Mouse (Mus musculus): ENCODE results near the gene Nek3.

Nek3 gene

DNA sequence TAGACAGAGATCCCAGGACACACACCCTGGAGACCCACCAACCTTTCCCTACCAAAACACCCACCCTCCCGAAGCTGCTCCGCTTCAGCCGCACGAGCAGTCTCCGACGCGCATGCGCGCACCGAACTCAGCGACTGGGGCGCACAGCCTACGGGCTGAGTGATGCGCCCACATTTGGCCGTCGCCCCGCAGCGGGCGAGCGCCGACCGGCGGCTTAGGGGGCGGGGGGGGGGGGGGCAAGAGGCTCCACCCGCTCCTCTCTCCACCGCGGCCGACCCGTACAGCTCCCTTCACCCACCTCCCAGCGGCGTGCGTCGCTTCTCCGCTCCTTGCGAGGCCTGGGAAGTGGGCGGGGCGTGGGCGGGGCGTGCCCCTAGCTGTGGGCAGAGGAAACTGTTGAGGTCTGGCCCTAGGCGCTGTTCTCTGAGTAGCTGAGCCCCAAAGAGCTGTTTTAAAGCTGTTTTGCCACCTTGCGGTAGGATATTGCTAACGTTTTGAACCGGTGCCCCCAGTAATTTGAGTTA is at the start of gene Nek3:
Gene Nek3, minus strand, starts transcription at position 356 of the 524 bp plus-strand sequence.
- peak; percentile 60 to 69 for DNase-seq (ENCODE audit: low spot score in 2 of 2)

- DNase-seq (ENCODE audit: low spot score in 2 of 2): no peak
These were observed 48.6 kb upstream of the Nek3 start for GRCm38 (mm10) chr8:22214826-22215225.

GRCm38 (mm10) chr8:22209012-22209411 is 42.8 kb upstream of the Nek3 start:
- DNase-seq (ENCODE audit: low spot score in 2 of 2): no peak

DNA sequence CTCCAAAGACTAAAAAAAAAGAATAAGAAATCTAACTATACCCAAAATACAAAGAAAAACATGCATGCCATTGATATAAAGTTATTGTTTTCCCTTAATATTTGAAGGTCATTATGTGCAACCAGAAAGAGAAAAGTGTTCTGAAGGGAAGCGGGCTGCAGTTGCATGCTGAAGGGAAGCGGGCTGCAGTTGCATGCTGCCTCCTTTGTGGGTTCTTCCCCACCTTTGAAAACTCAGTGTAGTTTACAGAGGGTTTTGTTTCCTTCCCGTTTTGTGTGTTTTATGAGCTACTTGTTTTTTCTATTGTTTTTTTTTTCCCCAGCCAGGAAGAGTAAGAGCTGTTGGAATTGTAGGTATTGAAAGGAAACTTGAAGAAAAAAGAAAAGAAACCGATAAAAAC is 41.3 kb upstream of the Nek3 start:
- DNase-seq (ENCODE audit: low spot score in 2 of 2): no peak

- DNase-seq (ENCODE audit: low spot score in 2 of 2): no peak
These were observed 33.2 kb upstream of the Nek3 start for GRCm38 (mm10) chr8:22199481-22199880.

GRCm38 (mm10) chr8:22197914-22198313 is 31.7 kb upstream of the Nek3 start:
- no peak for DNase-seq (ENCODE audit: low spot score in 2 of 2)

DNA sequence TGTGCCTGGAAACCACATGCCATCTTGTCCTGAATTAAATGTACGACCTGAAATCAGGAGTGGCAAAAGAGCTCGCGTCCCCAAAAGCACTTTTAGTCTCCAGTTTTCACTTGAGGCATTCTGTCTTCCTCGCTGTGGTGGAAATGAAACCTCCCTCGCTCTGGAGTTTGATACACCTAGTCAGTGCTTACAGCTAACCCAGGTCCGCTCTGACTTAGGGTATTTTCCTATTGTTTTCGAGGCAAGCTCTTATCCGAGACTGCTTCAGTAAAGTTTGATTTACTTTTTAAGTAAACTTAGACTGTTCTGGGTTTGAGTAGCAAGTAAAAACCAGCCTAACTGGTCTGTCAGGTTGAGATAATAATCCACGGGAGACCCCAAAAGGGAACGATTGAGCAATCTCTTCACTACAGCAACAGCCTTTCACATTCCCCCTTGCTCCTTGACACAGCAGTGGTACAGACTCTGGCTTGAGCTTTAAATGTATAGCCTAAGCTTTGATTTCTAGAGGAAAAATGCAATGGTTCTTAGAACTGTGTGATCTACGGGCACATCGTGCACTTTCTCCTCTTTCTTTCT is 27.3 kb upstream of the Nek3 start:
- no peak for DNase-seq (ENCODE audit: low spot score in 2 of 2)

- DNase-seq (ENCODE audit: low spot score in 2 of 2): peak; percentile 67 to 85
These were observed 26.6 kb upstream of the Nek3 start, which contains the start of gene Vps36 for GRCm38 (mm10) chr8:22192660-22193431. Vps36 (plus strand) TSS chr8:22192809.

DNA sequence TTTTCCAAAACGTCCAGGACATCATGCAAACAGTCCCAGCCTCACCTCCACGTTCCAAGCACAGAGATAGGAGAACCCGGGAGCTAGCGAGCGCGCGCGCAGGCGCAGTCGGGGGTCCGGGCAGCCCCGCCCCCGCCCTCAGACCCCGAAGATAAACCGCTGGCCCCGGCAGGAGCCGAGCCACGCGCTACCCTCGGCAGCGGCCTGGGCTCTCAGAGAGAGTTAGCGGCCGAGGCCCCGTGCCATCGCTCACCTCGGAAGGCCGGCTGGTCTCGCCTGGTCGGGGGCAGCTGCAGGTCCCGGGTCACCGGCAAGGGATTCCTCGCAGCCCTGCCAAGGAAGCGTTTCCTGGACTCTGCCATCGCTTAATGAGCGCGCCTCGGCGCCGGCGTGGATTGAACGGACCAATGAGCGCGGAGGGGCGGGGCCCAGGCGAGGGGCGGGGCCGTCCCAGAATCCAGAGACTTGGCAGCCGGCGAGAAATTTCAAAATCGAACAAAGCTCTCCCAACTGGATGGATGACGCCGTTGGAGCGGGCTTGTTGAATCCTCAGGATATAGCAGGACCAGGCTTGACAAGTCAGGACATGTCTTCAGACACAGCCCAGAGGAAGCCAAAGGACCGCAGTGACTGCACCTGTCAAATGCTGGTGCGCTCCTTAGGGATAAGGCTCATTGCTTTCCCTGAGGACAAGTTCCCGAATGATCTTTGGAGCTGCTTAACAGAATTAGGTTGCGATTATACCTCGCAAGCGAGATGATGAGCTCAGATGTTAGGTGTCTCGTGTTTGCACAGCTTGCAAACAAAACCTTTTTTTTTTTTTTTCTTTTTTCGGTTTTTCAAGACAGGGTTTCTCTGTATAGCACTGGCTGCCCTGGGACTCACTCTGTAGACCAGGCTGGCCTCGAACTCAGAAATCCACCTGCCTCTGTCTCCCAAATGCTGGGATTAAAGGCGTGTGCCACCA is 19.5 kb upstream of the Nek3 start, which contains the start of gene Ckap2:
Gene Ckap2, minus strand, starts transcription at position 389 of the 967 bp plus-strand sequence.
- peak; percentile 71 to 81 for DNase-seq (ENCODE audit: low spot score in 2 of 2)

DNA sequence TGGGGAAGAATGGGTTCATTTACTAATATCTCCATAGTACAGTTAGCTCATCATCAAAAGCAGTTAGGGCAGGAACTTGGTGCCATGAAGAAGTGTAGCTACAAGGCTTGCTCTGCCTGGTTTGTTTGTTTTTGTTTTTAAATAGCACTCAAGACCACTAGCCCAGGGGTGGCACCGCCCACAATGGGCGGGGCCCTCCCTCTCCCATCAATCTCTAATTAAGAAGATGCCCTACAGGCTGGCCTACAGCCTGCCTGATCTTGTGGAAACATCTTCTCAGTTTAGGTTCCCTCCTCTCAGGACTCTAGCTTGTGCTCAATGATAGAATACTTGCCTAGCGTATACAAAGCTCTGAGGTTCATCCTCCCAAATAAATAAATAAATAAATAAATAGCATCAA is 18.6 kb upstream of the Nek3 start:
- no peak for DNase-seq (ENCODE audit: low spot score in 2 of 2)

DNA sequence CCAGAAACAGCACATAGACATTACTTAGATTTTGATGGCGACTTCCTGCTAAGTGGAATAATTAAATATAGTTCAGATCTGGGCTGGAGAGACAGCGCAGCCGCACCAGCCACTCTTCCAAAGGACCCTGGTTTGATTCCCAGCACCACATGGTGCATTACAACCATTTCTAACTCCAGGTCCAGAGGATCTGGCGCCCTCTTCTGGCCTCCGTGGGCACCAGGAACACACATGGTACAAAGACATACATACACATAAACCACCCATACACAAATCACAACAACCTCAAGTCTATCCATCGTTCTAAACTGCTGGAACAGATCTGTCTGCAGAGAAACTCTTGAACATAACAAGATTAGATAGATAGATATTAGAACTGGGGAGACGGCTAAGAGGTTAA is 9.7 kb upstream of the Nek3 start:
- no peak for DNase-seq (ENCODE audit: low spot score in 2 of 2)

DNA sequence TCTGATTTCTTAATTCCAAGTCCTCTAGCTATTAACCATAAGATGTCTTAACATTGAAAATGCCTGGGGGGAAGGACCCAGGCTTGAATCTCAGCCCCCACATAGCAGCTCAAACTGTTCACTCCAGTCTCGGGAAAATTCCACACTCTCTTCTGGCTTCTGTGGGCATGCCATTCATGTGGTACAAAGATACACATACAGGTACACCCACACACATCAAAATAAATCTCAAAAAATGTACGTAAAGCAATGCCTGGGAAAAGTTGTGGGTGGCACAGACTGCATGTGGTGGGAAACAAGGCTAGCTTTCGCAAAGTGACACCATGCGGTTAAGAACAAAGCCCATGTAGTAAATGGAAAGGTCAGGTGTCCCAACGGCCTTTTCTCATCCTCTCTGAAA is 2.9 kb upstream of the Nek3 start:
- no peak for DNase-seq (ENCODE audit: low spot score in 2 of 2)

DNA sequence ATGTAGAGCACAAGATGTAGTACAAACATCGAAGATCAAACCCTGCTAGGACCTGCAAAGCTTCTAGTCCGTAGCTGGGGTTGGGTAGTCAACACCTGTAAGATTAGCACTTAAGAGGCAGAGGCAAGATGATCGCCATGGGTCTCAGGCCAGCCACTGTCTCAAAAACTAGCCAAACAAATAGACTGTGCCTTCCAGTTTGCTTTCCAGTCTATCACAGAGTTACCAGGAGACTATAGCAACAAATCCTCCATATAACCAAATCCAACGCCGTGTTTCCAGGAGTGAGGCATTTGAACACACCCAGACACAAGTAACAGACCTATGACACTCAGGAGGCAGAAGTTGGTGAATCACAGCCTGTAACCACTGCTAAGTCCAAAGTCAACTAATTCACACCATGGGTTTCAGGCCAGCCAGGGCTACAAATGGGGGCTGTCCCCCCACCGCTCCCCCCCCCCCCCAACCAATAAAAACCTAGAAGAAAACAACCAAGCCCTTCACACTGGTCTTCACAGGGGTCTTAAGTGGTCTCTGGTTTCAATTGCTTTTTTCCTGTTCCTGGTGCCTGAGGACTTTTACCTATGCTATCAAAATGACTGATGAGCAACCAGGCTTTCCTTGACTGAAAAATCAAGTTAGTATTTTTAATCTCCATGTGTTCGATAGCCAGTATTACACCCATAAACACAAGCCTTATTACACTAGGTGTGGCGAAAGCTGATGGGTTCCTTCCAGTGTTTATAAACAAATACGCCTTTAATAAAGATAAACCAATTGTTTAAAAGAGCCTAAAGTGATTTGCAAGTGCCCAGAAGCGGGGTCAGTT is 770 bp downstream of the Nek3 start:
- no peak for DNase-seq (ENCODE audit: low spot score in 2 of 2)

DNA sequence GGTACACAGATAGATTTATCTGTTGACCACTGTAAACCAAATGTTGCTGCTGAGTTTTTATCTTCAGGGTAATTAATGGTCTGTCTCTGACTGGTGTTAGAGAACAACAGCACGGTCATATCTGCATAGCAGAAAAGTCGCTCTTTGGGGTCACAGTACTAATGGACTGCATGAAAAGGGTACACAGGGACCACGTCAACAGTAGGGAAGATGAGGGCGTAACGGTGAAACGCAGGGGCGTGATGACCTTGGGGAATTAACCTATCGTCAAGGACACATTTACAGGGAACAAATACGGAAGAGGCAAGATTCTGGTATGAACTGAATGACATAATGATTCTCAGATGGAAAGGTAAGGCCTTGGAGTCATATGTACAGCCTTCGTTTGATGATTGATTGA is 1.8 kb downstream of the Nek3 start:
- DNase-seq (ENCODE audit: low spot score in 2 of 2): no peak

- no peak for DNase-seq (ENCODE audit: low spot score in 2 of 2)
These were observed 4.0 kb downstream of the Nek3 start for GRCm38 (mm10) chr8:22162206-22162605.

- no peak for DNase-seq (ENCODE audit: low spot score in 2 of 2)
These were observed 15.9 kb downstream of the Nek3 start for GRCm38 (mm10) chr8:22150345-22150663.

DNA sequence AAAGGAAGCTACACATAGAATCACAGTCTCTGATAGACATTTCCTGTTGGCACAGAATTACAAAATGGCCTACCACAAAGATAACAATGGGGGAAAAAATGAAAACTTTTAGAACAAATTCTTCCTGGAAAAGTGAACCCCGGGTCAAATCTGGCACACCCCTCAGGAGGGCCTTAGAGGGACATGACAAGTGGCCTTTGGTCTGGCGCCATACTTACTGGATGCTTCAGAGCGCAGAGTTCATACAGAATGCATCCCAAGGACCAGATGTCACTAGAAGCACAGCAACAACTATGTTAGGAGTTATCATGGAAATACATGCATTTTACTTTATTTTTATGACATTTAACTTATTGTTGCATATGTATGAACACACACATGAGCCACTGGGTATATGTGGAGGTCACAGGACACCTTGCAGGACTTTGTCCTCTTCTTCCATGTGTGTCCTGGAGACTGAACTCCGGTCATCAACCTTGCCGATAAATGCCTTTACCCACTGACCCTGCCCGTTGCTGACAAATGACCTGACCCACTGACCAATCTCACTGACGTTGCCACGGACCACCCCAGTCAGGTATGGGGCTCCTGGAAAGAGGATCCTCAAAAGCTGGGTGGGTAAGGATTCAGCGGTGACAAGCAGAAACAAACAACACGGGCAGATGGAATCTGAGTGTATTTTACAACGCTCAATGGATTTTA is 16.4 kb downstream of the Nek3 start:
- DNase-seq (ENCODE audit: low spot score in 2 of 2): no peak

DNA sequence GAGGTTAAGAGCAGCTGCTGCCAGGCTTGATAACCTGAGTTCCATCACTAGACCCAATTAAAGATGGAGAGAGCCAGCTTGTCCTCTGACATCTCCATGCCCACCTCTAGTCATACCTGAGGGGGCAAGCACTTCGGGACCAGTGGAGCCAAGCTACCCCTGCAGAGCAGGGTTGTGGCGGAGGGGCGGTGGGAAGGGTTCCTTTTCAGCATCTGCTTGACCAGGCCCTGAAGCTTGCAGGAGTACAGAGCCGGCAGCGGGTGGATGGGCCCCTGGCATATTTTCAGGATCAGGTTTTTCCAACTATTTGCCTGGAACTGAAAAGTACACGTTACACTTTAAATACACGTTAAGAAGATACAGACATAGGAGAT is 17.9 kb downstream of the Nek3 start:
- no peak for DNase-seq (ENCODE audit: low spot score in 2 of 2)

GRCm38 (mm10) chr8:22147706-22148366 is 18.4 kb downstream of the Nek3 start:
- DNase-seq (ENCODE audit: low spot score in 2 of 2): no peak

DNA sequence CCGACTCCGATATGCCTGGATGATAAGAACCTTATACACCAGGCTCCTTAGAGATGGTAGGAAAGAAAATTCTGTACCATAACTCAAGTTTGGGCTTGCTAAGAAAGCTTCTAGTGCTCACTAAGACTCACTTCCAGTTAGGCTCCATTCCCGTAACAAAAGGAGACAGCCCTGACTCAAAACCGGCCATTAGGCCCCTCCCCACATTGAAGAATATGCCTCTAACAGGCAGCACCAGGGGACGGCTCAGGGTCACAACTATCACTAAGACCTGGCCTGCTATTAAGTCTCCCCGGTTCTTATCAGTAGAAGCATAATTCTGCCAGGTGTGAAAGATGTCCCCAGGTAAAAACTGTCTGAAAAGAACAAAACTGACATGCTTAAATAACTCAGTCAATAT is 20.4 kb downstream of the Nek3 start:
- no peak for DNase-seq (ENCODE audit: low spot score in 2 of 2)

Measured in frontal cortex, postnatal 14 days (tissue).